Mouse (Mus musculus): ENCODE results near the gene Col1a2. TPM values are rescaled to one million over a fixed set of nuclear protein-coding genes. Genes with fewer than 3 reads are reported as not detected.

Gene Col1a2
- total RNA-seq, 2 experiments from 2014 or later: 6.1 to 7.1 TPM

DNA sequence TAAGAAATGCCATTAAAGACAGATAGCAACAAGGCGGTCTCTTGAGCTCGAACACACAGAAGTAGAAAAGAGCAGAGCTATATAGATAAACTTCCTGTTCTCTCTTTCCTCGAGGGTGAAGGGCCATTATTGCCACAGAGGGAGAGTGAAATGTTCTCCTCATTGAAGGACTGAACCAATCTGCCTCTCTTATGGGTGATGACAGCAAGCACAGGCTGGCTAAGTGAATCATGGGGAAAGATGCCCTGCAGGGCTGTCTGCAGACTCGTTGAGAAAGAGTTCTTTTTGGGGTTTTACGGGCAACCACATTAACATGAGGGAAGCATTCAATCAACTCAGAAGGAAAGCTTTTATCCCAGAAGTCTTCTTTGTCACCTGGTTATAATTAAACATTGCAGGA lies 75.0 kb downstream of the Col1a2 start:
- DNase-seq (ENCODE audit: low spot score in 2 of 2): no peak

- DNase-seq (ENCODE audit: low spot score in 2 of 2): no peak
Observed at GRCm38 (mm10) chr6:4583485-4583884, 78.9 kb downstream of the Col1a2 start.

GRCm38 (mm10) chr6:4587946-4588345 lies 83.3 kb downstream of the Col1a2 start:
- no peak for DNase-seq (ENCODE audit: low spot score in 2 of 2)

DNA sequence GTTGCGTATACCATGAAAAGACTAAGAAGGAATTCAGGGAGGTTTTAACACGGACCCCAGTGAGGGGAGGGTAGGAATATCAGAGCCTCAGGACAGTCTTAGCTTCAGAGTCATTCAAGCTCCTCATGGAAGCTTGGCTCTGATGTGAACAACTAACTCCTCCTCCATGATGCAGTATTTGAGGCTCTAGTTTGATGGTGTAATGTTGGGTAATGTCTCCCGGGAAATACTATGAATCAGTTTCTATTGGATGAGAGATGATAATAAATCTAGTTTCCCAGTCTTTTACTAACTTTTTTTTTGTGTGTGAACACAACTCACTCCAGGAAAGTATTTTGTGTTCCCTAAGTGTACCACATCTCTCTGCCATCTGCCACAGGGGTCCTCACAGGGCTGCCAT lies 84.1 kb downstream of the Col1a2 start:
- no peak for DNase-seq (ENCODE audit: low spot score in 2 of 2)

GRCm38 (mm10) chr6:4590089-4590488 lies 85.5 kb downstream of the Col1a2 start:
- no peak for DNase-seq (ENCODE audit: low spot score in 2 of 2)

Other genes with a start within 250 kb of the Col1a2 start
- 10 to 100 TPM; 51.4 to 51.6 TPM for gene Casd1, start 96.0 kb downstream of the Col1a2 start, total RNA-seq (2021)
- 10 to 100 TPM; 35.2 to 35.8 TPM for gene Sgce, start 242.4 kb downstream of the Col1a2 start, total RNA-seq (2021)
- 10 to 100 TPM; 10.3 to 12.2 TPM for gene Peg10, start 242.5 kb downstream of the Col1a2 start, total RNA-seq (2021)

All from layer of hippocampus, adult 18-20 months (tissue).